Mouse (Mus musculus) retina, postnatal 1 day (tissue): ENCODE results near the gene Cog1.
A peak's percentile ranks its signal among the peaks of the same experiment; 100 is the strongest.
"Not testable (repeated sequence)": the region's sequence is repeated elsewhere in the genome, so short reads cannot be mapped to it uniquely, and the experiment has no call there.

Source experiments
- DNase-seq: peaks from one replicate; pipeline ENCODE4 v3.0.0-alpha.2; 2012

The Cog1 gene

GRCm38 (mm10) chr11:113633398-113633797 lies 15.6 kb upstream of the Cog1 start:
- no peak for DNase-seq

DNA sequence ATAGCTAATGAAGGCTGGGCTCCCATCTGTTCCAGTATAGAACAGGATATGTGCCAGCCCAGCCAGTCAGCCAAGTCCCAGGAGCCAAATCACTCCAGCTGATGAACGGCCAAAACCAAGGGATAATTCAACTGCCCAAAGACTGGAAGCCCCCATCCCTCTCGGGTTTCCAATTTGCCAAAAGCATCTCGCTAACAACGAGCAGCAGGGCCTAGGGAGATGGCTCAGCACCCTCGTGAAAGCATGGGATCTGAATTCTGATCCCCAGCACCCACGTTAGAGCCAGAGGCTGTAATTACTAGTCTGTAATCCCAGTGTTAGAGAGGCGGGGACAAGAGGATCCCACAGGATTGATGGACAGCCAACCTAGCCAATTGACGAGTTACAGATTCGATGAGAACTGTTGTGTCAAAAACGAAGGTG lies 14.3 kb upstream of the Cog1 start:
- DNase-seq: peak; percentile 44

DNA sequence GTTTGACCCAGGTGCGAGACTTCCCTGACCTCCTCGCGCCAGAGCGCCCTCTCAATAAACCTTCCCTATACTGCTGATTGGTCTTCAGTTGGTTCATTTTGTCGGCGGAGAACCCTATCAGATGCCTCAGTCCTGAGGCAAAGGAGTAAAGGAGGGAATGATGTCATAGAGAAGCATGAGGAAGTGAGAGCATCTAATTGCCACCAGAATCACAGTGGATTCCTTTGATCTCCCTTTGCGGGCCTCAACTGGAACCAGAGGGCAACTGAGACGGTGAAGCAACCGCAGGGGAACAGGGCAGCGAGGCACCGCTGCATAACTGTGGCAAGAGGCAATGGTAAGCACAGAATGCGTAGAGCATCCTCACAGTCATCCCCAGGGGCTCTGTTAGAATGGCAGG lies 10.3 kb upstream of the Cog1 start:
- DNase-seq: no peak

DNA sequence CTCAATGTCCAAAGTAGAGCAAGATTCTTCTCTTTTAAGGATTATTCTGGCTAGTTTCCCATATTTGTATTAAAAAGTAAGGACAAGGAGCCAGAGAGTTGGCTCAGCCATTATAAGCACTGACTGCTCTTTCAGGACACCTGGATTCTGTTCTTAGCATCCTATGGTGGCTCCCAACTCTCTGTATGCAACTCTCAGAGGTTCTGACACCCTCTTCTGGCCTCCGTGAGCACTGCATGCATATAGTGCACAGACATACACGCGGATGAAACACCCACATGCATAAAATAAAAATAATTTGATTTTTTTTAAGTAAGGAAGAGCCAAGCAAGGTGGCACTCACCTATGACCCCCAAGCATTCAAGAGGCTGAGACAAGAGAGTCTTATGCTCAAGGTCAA lies 3.8 kb upstream of the Cog1 start:
- no peak for DNase-seq

DNA sequence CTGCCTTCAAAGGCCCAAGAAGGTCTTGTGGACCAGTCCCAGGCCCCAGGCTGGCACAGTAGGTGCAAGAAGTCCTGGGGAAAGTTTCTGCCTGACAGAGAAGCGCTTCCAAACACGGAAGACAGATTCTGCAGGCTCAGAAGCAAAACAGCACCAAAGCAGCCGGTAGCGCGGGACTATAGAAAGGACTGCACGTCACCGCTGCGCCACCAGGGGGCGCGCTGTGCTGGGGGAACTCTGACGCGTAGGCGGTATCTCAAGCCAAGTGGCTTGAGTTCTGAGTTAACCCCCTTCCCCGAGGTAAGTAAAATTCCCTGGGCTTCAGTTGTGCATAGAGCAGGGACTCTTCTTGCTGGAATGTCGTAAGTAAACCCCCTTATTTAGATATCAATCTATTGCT lies 817 bp upstream of the Cog1 start:
- peak; percentile 85 for DNase-seq

- DNase-seq: peak; percentile 86
Measured at GRCm38 (mm10) chr11:113649353-113650210, 613 bp downstream of the Cog1 start, which contains the start of gene Slc39a11. Gene Slc39a11 (minus strand): TSS chr11:113650079.

DNA sequence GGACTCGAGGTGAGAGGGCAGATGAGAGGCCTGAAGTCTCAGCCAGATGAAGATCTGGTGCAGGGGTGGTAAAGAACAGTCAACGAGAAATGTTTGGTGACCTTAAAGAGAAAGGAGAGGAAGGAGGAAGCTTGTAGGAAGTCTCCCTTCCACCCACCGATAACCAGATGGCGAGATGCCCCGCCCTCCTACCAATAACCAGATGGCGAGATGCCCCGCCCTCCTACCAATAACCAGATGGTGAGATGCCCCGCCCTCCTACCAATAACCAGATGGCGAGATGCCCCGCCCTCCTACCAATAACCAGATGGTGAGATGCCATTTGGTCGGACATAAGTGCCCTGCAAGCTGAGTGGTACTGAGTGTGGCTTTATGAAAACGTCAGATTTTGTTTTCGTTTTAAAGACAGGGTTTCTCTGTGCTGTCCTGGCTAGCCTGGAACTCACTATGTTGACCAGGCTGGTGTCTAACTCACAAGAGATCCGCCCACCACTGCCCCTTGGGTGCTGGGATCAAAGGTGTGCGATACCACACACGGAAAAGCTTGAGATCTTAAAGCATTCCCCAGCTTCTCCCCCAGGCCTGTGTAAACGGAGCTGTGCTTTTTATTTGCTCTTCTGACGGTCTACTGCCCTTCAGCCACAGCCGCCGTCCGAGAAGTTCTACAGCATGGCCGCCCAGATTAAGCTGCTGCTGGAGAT lies 2.4 kb downstream of the Cog1 start:
- peak; percentile 23 for DNase-seq

DNA sequence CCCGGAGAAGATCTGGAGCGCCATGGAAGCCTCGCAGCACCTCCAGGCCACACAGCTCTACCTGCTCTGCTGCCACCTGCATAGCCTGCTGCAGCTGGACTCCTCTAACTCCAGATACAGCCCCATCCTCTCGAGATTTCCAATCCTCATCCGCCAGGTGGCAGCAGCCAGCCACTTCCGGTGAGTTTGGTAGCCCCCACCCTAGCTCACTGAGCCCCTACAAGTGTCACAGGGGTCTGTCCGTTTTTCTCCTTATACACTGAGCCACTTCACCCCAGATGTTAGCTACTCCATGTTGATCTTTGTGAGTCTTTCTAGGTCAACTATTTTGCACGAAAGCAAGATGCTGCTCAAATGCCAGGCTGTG lies 2.9 kb downstream of the Cog1 start:
- peak; percentile 78 for DNase-seq

DNA sequence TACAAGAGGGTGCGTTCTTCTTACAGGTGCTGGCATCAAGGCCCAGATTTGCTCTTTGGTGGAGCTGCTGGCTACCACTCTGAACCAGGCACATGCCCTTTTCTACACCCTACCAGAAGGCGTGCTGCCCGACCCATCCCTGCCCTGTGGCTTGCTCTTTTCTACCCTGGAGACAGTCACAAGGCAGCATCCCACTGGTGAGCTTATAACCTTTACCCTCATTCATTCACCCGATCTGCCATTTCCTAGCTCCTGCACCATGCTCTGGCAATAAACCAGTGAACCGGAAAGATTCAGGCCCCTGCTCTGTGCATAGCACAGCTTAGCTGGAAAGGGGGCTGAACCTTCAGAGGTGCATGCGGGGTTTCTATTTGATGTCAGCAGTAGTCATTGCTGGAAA lies 3.5 kb downstream of the Cog1 start:
- no peak for DNase-seq

GRCm38 (mm10) chr11:113654105-113654504 lies 5.1 kb downstream of the Cog1 start:
- no peak for DNase-seq

DNA sequence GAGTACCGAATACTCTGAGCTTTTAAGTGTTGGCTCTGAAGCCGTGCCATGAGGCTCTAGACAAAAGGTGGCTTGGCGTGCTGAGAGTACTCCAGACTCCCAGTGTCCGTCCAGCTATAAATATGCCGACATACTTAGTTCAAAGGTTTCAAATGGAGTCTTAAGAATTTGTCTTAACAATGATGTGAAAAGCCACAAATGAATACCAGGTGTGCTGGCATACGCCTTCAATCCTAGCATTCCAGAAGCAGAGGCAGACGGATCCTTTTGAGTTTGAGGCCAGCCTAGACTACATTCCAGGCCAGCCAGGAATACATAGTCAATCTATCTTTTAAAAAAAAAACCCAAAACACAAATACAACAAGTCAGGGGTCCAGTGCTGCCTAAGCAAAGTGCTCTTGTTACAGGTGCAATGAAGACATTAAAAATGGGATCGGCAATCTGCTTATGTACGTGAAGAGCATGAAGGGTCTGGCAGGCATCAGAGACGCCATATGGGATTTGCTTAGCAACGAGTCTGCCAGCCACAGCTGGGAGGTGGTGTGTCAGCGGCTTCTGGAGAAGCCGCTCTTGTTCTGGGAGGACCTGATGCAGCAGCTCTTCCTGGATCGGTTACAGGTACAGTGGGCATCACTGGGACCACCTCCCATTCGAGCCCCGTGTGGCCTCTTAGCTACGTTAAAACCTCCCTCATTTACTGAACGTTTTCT lies 5.7 kb downstream of the Cog1 start:
- DNase-seq: no peak

DNA sequence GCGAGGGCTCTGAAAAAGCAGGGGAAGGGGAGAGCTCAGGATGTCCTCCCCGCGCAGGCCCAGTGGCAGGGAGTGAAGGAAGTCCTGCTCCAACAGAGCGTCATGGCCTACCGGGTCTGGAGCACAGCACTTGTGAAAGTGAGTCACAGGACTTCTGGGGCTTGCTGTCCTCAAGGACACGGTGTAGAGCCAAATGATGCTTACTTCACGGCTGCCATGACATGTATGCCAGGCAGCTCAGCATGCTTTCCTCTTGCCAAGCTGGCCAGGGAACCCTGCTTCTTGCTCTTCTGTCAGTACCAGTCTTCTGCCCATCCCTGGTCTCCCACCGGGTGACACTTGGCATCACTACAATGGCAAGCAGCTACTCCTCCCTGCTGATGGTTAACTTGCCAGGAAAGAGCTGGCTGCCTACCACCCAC lies 7.6 kb downstream of the Cog1 start:
- no peak for DNase-seq

DNA sequence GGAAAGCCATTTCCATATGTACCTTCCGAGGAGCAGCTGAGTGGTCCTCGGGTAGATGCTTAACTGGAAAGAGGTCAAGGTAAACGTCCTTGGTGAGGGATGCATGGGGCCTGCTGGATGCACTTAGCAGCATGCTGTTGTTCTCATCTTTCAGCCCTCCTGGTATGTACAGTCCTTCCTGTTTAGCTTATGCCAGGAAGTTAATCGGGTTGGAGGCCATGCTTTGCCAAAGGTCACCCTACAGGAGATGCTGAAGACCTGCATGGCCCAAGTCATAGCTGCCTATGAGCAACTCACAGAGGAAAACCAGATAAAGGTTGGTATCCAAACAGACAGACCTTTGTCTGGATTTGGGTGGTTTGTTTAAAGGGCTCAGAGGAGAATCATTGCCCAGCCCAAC lies 8.3 kb downstream of the Cog1 start:
- DNase-seq: no peak

DNA sequence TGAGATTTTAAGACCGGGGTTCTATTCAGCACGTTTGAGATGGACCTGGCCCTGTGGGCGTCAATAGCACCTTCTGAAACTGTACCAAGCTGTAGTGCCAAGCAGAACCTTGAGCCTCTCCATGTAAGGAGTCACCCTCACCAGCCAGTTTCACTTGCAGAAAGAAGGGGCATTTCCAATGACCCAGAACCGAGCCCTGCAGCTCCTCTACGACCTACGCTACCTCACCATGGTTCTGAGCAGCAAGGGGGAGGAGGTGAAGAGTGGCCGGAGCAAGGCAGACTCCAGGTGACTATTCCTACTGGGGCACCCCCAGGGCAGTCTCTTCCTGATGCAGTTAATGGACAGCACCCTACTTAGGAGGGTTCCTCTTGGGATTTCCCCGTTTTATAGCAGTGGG lies 9.3 kb downstream of the Cog1 start:
- DNase-seq: no peak

DNA sequence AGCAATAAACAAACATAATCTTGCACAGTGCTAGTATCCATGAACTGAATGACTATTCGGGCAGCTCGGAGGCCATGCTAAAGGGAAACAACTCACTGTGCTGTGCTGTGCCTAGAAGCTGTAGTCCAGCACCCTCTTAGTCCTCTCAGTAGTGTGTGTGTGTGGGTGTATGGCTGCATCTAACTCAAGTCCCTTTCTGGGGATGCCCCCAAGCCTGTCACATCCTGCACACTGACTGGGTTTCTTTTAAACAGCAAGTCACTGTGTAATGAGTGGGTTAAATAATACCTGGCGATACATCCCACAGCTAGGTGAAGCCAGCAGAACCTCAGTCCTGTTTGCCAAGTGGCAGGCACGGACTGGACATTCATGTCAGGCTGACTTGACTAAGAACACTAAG lies 9.8 kb downstream of the Cog1 start:
- no peak for DNase-seq

DNA sequence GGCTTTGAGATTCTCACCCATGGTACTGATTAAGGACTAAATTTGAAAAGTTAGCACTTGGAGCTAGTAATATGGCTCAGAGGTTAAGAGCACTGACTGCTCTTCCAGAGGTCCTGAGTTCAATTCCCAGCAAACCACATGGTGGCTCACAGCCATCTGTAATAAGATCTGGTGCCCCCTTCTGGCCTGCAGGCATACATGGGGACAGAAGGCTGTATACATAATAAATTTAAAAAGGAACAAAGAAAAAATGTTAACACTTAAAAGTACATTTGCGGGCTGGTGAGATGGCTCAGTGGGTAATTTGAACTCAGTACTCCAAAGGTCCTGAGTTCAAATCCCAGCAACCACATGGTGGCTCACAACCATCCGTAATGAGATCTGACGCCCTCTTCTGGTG lies 11.2 kb downstream of the Cog1 start:
- not testable (repeated sequence) for DNase-seq

DNA sequence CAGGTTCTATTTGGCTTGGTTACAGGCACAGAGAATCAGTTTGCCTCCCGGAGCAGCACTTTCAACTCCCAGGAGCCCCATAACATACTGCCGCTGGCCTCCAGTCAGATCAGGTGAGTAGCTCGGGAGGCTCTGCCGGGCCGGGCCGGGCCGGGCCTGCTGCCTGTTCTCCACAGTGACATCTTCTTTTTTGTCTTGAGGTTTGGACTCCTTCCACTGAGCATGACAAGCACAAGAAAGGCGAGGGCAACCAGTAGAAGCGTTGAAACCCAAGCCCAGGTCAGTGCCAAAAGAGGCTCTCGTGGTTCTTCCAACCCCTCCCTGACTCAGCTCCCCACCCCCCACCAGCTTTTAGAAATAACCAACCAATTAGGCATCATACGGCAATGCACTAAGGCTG lies 12.0 kb downstream of the Cog1 start:
- no peak for DNase-seq

DNA sequence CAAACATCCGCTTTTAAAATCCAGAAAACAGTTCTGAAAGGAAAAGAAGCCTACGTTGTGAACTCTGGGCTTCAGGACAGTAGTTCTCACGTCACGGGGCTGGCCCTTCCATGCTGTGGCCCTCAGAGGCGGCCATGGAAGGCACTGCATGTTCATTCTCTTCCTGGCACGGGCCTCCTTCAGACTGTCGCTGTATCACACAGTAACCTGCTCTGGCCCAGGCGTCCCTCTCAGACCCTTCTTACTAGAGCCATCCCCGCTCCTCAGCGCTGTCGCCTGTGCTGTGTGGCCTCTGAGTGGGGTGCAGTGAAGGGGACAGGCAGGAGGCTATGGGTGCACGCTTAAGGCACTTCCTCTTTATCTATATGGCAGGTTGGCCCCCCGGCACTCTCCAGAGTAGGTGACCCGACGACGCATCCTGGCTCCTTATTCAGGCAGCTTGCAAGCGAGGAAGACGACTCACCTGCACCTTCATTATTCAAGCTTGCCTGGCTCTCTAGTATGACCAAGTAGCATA lies 12.9 kb downstream of the Cog1 start:
- DNase-seq: no peak

DNA sequence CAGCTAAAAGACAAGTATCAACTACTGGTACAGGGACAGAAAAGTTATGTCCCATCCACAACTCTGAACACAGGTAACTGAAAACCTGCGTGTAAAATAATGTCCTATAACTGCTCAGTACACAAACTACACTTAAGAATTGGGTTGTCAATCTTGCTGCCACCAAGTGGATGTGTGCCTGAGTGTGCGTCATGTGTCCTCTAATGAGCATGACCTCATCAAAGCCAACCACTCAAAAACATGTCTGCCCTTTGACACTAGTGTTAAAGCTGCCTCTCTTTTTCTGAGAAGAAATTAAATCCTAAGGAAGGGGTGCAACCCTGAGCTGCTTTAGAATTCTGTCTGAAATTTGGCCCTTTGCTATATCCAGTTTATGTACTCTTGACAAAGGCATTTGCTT lies 15.3 kb downstream of the Cog1 start:
- DNase-seq: no peak

- no peak for DNase-seq
Measured at GRCm38 (mm10) chr11:113666205-113666604, 17.2 kb downstream of the Cog1 start.

- DNase-seq: no peak
Measured at GRCm38 (mm10) chr11:113666648-113667047, 17.7 kb downstream of the Cog1 start.

DNA sequence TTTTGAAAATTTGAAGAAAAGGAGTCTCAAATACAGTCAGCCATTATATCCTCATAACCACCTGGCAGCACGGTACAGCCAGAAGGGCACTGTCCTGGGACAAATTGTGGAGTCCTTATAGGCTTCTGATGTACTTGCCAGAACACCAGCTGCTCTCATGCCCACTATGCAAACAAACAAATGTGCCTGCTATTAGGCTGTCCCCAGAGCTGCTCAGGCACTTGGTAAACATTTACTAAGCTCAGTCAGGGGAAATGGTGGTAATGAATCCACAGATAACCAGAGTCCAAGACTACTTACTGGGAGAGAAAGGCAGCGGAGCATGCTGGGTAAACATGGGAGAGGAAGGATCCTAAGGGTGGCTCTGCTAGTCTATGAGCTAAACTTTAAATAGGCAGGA lies 18.2 kb downstream of the Cog1 start:
- DNase-seq: no peak

DNA sequence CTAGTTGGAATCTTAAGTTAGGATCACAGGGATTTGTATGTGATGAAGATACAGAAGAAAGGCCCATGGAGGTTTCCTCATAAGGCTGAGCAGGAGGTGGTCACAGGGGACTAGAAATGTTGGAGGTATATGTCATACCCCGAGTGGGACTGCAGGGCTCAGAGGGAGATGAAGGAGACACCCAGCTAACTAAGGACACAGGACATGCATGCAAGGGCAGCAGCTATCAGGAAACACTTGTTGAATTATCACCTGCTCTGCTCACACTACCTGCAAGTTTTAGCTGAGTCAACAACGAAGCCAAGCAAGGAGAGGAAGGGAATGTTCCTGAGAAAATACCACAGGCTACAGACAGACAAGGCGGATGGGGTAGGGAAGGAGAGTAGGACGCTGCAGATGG lies 18.7 kb downstream of the Cog1 start:
- no peak for DNase-seq

DNA sequence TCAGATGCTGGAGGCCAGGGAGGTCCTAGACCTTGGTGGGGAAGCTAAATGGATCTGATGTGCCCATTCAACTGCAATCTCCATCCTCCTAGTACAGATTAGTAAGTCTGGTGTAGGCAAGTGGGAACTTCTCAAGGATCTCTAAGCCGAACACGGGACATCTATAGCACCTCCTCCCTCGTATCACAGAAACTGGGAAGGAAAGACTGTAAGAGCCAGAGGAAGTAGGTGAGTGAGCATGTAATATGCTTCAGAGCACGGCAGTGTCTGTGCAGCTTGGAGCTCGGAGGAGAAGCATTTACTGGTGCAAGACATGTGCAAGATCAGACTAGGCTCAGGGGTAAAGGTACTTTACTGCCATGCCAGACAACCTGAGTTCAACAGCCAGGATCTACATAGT lies 19.9 kb downstream of the Cog1 start:
- DNase-seq: no peak
